Mouse (Mus musculus) urinary bladder, postnatal 14 days (tissue): ENCODE results near the gene Galp.
"Not testable (repeated sequence)": the region's sequence is repeated elsewhere in the genome, so short reads cannot be mapped to it uniquely, and the experiment has no call there.

Source experiments
- DNase-seq: peaks from one replicate; pipeline ENCODE4 v3.0.0; 2021; ENCODE audit warnings: low spot score

Galp gene

DNA sequence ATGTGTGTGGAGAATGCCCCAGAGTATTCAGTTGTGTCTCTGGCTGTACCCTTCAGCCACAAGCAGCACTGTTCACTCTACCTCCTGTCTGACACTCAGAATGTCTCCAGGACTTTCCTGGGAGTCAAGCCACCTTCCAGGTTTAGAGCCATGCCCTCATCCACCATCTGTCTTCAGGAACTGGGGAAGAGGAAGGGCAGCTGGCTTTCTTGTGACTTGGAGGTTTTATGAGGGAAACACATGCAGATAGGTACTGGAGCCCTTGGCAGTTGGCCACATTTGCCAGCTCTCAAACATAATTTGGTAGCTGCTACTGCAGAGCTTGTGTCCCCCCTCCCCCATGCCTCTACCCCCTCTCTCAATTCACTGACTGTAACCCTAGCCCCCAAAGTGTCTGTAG, 17.9 kb upstream of the Galp start:
- no peak for DNase-seq

DNA sequence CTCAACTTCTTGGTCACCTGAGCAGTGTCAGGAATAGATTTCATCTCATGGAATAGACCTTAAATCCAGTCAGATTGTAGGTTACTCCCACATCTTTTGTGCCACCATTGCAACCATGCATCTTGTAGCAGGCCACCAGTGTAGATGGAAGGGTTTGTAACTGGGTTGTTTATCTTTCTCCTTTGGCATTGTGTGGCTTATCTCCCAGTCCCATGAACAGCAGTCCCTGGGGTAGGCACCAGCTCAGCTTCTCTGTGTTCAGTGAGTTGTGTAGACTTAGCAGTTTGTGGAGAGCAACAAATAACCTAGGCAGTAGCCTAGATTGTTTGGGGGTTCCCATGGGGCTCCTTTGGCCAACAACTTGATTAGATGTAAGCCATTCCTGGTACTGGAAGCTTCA, 14.0 kb upstream of the Galp start:
- DNase-seq, result no peak

GRCm38 (mm10) chr7:6183802-6184201, 13.1 kb upstream of the Galp start:
- DNase-seq, result no peak

- no peak for DNase-seq
Measured at GRCm38 (mm10) chr7:6184521-6184920, 12.4 kb upstream of the Galp start.

GRCm38 (mm10) chr7:6185391-6185790, 11.5 kb upstream of the Galp start:
- DNase-seq, result no peak

- DNase-seq, result no peak
Measured at GRCm38 (mm10) chr7:6186176-6186575, 10.7 kb upstream of the Galp start.

DNA sequence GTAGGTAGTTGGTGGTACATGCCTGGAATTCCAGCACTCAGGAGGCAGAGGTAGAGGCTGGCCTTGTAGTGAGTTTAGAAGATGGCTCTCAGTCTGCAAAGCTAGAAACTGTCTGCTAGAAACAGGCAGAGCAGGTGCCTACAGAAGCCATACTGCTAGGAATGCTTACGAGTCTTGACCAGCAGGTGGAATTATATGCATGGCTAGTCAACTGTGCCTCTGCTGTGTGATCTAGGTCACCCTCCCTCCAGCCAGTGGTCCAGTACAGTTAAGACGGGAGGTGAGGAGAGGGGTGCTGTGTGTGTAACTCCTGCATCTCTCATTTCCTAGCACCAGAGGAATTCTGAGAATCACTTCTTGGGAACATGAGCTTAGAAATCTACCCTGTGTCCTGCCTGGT, 10.1 kb upstream of the Galp start:
- DNase-seq, result no peak

DNA sequence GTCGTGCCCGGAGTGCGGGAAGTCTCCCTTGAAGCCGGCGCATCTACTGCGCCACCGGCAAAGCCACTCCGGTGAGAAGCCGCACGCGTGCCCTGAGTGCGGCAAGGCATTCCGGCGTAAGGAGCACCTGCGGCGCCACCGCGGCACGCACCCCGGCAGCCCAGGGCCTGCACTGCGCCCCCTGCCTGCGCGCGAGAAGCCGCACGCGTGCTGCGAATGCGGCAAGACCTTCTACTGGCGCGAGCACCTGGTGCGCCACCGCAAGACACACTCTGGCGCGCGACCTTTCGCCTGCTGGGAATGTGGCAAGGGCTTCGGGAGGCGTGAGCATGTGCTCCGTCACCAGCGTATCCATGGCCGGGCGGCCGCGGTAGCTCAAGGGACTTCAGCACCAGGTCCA, 7.3 kb upstream of the Galp start:
- DNase-seq, result no peak

GRCm38 (mm10) chr7:6191376-6191775, 5.5 kb upstream of the Galp start:
- peak; percentile 84 for DNase-seq

DNA sequence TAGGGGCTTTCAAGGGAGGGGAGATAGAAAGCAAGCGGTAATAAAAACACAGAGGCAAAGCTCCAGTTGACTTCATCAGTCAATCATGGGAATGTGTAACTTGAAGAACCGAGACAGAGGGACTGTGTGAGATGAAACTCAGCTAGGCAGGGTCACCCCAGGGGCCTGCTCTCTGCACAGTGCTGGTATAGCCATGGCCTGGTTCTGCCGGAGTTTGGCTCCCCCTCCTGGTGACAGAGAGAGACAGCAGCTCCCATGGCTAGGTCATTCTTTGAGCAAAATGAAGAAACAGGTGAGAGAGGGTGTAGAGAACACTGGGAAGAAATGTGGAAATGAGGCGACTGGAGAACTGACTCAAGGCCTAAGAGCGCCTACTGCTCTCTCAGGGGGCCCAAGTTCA, 2.8 kb upstream of the Galp start:
- DNase-seq, result peak; percentile 60

- DNase-seq, result no peak
Measured at GRCm38 (mm10) chr7:6195777-6196176, 1.1 kb upstream of the Galp start.

GRCm38 (mm10) chr7:6204200-6204599, 7.3 kb downstream of the Galp start:
- DNase-seq, result no peak

GRCm38 (mm10) chr7:6213144-6213543, 16.3 kb downstream of the Galp start:
- DNase-seq, result peak; percentile 7

- not testable (repeated sequence) for DNase-seq
Measured at GRCm38 (mm10) chr7:6214691-6215090, 17.8 kb downstream of the Galp start.

DNA sequence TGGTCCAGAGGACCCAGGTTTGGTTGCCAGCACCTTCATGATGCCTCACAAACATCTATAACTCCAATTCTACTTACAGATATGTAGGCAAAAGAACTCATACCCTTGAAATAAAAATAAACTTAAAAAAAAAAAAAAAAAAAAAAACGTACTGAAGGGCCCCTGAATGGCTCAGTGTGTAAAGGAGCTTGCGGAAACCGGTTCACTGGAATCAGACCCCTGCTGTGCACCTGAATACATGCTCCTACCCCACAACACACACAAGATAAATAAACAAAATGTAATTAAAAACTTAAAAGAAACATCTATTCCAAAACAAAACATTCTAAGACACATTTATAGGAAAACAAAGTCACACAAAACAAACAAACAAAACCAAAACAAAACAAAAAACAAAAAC, 23.3 kb downstream of the Galp start:
- no peak for DNase-seq

- DNase-seq, result no peak
Measured at GRCm38 (mm10) chr7:6221978-6222377, 25.1 kb downstream of the Galp start, which contains the start of gene Zscan5b. Gene Zscan5b, plus strand, starts transcription at chr7:6222278.

DNA sequence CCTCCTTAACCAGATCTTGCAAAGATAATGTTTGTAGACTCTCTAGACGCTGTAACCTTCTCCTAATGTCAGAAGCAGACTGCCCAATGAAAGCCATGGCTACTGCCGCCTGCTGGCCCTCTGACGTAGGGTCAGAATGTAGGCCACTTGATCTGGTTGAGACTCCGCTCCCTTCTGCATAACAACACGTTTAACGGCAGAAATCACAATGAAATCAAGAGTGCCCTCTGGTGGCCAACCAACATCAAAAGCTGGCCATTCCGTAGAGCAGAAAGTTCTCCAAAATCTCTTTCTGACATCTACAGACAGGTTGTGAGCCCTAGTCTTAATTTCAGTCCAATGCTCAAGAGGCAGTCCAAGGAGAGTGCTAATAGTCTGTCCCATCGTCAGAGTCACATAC, 31.6 kb downstream of the Galp start:
- not testable (repeated sequence) for DNase-seq

DNA sequence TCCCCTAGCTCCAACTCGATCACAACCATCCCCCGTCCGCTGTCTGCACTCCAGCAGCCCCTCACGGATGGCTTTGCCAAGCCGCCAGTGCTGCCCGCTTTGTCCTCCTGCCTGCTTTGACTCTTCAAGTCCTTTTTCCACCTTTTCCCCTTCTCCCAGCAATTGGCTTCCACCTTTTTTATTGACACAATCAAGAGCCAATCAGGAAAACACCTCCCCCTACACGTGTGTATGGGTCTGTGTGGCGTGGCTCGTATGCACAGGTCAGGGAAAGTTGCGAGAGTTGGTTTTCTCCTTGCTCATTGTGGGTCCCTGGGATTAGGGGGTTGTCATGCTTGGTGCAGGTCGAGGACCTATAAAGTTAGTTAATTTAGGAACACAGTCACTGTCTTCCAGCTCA, 42.9 kb downstream of the Galp start:
- DNase-seq, result no peak

DNA sequence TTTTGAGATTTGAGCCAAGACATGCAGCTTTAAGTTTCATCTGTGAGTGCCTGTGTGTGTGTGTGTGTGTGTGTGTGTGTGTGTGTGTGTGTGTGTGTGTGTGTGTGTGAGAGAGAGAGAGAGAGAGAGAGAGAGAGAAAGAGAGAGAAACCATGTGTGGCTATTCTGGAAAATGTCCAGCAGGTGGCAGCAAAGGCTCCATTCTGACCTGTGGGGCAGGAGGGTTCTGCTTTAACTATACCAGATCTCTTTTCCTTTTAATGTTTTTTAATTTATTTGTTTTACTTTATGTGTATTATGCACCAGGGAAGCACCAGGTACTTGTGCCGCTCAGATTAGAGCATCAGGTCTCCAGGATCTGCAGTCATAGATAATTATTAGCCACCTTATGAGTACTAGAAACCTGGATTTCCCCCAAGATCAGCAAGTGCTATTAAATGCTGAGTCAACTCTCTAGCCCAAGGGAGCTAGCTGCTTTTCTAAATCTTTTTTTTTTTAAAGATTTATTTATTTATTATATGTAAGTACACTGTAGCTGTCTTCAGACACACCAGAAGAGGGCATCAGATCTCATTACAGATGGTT, 44.0 kb downstream of the Galp start:
- DNase-seq, result peak; percentile 51

DNA sequence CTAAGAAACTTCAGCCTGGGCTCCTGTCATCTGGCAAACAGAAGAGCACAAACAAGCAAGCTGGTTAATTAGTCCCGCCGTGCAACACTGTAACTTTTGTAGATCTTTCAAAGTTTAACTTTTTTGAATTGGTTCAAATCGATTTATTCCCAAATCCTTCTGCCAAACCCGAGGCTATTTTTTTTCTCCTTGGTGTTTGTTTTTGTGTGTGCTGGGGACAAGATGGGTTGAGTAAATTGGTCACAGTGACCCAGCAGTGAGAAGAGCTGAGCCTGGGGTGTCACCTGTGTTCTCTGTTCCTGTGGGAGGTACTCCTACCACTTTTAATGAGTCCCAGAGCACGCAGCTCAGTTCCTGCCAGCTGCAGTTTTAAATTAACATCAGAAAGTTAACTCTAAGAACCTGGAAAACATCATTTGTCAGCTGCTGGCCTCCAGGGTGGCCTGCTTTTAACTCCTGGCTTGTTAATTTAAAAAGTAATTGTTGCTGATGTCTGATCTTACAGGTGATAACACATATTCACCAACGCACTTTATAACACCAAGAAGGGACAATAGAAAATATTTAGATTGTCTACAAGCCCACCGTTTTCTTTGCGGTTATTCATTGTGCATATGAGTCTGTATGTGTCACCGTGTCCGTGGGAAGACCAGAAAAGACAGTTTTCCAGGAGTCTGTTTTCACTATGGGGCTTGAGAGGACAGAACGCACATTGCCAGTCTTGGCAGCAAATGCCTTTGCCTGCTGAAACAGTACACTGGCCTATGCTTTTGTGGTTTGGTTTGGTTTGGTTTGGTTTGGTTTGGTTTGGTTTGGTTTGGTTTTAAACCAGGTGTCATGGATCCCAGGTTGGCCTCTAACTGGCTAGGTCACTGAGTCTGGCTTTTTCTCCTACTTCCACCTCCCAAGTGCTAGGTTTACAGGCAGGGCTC, 47.7 kb downstream of the Galp start:
- no peak for DNase-seq

DNA sequence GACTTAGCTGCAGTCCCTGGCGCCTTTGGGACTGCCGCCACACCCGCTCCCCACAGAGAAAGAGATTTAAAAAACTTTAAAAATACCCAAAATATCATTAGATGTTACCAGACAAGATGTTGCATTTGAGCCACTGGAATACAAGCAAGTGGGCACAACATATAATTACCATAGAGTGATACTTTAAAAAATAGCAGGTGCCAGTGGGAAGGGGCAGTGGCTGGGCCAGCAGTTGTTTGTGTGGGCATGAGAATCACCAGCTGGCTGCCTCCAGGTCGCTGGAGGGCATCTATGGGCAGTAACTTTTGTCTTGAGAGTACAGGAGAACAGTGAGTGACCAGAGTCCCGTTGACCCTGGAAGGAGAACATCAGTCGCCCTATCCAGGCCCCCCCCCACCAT, 55.5 kb downstream of the Galp start, which contains the start of gene Epp13:
Epp13 (plus strand) TSS at position 301 of the 400 bp plus-strand sequence.
- no peak for DNase-seq

DNA sequence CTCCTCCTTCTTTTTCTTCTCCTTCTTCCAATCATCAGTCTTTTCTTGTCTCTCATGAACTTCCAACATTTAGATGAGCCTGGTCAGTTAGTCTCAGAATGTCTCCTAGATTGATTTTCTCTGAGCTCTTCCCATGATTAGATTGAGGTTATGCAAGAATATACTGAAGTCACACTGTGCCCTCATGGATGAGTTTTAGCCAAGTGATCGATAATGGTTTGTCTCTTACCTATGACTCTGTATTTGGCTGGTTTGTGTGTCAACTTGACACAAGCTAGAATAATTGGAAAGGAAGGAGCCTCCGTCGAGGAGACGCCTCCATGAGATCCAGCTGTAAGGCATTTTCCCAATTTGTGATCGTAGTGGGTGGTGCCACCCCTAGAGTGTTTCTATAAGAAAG, 57.6 kb downstream of the Galp start:
- no peak for DNase-seq

- DNase-seq, result no peak
Measured at GRCm38 (mm10) chr7:6257386-6257785, 60.5 kb downstream of the Galp start.
